Mouse (Mus musculus) heart, postnatal 36 days (tissue): ENCODE results near the gene Rps6ka4. TPM values are rescaled to one million over a fixed set of nuclear protein-coding genes. Genes with fewer than 3 reads are reported as not detected.

Experiments used
- DNase-seq, 2 experiments: peaks; one replicate each; pipeline ENCODE4 v3.0.0; 2021 to 2022
- intact Hi-C: fragments of 180-260 bp; cut with DNase I; formaldehyde crosslinking; loops from one replicate; pipeline ENCODE4 v1.15.1; 2025
- total RNA-seq, 2 experiments: library from RNA; stranded (reverse); gene quantifications; 2 replicates each; pipeline ENCODE4 v1.2.3; 2021

Gene Rps6ka4
- total RNA-seq, 2 experiments from 2014 or later: 17.4 to 19.4 TPM

DNA sequence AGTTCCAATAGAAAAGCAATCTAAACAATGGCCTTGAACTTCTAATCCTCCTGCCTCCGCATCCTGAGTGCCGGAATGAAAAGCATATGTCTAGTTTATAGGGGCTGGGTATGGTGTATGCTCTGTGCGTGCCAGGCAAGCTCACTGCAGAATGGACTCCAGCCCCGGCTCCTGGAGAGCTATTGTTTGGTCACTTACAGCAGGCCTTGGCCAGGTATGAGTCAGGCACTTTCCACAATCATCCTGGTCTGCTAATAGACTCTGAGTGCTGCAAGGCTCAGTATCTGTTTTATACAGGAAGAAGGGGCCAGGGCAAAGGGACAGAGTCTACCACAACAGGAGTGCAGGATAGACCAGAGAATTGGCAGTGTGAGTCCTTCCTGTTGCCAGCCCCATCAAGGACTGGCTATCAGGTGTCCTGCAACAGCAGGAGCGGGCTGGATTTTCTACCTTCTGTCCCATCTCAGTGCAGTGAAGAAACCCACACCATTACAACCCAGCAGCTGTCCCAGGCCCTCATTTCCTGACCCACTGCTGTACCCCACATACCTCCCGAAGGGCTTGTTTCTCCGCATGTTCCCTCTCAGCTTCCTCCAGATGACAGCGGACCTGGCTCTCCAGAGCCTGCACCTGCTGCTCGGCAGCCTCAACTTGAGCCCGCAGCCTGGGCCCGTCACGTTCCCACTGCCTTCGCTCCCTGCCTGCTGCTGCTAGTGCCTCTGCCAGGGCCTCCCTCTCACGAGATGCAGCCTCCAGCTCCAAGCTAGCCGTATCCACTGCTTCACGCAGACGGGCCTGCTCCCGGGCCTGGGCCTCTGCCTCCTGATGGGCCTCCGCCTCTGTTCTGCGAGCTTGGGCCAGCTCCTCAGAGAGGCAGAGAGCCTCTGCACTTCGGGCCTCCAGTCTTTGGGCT lies 12.2 kb upstream of the Rps6ka4 start:
- DNase-seq: no peak
- intact Hi-C loops: no loop called here

DNA sequence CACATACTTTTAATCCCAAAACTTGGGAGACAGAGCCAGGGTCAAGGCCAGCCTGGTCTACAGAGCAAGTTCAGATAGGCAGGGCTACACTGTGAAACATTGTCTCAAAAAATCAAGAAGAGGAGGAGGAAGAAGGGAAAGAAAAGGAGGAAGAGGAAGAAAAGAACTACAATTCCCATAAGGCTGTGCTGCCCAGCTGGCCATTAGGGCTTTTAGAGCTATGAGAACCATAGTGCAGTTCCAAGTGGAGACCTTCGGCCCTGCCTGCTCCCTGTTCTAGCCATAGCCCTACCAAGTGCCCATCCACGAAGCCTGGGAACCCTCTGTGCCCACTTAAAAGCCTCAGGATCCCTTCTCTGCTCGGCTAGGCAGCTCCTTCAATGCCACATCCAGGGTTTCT lies 11.1 kb upstream of the Rps6ka4 start:
- intact Hi-C loops: no loop called here

DNA sequence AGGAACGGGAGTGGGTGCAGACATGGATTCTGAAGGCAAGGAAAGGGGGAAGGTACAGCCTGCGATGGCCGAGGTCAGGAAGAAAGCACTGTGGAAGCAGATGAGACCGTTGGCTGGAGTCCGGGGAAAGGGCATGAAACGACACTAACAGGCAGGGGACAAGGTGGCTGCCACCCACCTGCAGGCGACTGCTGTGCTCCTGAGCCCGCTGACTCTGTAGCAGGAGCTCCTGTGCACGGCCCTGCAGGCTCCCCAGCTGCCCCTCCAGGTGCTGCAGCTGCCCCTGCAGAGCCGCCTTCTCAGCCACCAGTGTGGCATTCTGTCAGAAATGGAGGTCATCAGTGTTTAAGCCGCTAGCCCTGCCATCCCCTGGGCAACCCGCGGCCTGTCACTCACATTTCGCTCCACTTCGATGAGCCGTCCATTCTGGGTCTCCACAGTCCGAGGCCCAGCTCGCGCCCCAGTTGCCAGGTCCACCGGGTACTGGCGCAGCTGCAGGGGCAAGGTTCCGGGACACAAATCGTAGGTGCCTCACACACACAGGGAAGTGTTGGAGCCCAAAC lies 9.2 kb upstream of the Rps6ka4 start:
- intact Hi-C loops: no loop called here
- DNase-seq: no peak

More for the DNA sequence above, 11.1 kb upstream of the Rps6ka4 start:
- no peak for DNase-seq

DNA sequence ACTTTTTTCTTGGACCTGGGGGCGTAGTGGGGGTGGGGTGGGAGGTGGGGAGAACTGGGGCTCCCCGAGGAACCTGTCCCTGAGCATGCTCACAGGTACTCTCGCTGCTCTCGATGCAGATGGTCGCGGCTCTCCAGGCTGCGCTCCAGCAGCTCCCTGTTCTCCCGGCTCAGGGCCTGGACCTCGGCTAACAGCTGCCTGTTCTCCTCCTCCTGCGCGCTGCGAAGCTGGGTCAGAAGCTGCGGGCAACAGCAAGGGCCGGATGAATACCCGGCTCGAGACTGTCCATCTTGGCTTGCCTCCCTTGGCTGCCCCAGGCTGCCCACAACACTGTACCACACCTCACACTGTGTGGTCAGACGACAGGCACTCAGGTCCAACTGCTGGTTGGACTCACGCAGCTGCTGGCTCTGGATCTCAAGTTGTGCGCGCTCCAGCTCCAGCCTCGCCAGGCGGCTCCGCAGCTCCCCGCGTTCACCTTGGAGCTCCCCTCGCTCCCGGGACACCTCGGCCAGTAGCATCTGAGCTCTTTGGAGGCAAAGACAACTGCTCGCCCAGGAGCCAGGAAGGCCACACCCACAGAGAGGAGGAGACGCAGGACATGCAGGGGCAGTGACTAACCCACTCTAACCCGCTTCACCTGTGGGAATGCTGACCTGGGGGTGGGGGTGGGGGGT lies 7.5 kb upstream of the Rps6ka4 start:
- no peak for DNase-seq
- intact Hi-C loops: no loop called here

DNA sequence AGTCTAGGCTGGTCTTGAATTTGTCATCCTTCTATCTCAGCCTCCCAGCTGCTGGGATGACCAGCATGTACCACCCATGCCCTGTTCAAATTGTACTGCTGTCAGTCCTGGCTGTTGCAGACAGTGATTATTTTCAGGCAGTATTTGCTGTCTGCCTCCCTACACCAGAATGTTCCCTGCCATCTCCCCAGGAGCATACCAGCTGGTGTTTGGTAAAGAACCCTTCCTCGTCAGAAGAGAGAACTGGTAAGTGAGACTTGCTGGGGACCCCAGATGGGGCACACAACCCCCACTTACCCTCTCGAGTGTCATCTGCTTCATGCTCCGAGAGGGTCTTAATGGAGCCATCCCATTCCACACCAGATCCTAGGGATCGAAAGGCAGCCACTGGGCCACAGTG lies 5.6 kb upstream of the Rps6ka4 start:
- no peak for DNase-seq
- intact Hi-C loops: no loop called here

DNA sequence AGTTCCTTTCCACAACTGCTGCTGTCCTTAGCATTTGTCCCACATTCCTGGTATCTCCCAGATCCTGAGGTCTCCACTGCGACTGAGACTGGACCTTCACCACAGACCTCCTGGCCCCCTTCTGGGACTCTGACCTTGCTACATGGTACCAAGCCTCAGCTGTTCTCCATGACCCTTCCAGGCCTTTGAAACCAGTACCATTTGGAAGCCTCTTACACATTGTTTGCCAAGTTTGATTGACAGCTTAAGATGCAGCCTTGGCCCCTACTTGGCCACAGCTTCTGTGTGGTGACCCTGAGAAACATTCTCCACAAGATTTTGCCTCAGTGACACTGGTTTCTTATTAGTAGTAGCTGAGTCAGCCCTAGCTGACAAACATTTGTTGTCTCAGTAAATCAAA lies 1.9 kb upstream of the Rps6ka4 start:
- DNase-seq: no peak

DNA sequence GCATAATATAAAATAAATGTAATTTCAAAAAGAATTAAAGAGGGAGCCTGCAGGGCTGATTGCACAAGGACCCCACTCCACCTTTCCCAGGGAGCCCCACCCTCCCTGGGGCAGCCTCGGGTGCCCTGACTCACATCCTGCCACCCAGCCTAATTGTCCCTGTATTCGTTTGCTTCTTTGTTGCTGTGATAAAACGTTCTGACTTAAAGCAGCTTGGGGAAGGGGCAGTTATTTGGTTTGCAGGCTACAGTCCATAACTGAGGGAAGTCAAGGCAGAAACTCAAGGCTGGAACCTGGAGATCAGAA lies 809 bp upstream of the Rps6ka4 start:
- no peak for DNase-seq
- intact Hi-C loops: loop anchor here (2.0 kb wide), 1 partner anchor 68 kb away; the partner anchor contains the start of gene Trmt112

More for the DNA sequence above, 1.9 kb upstream of the Rps6ka4 start:
- intact Hi-C loops: no loop called here

DNA sequence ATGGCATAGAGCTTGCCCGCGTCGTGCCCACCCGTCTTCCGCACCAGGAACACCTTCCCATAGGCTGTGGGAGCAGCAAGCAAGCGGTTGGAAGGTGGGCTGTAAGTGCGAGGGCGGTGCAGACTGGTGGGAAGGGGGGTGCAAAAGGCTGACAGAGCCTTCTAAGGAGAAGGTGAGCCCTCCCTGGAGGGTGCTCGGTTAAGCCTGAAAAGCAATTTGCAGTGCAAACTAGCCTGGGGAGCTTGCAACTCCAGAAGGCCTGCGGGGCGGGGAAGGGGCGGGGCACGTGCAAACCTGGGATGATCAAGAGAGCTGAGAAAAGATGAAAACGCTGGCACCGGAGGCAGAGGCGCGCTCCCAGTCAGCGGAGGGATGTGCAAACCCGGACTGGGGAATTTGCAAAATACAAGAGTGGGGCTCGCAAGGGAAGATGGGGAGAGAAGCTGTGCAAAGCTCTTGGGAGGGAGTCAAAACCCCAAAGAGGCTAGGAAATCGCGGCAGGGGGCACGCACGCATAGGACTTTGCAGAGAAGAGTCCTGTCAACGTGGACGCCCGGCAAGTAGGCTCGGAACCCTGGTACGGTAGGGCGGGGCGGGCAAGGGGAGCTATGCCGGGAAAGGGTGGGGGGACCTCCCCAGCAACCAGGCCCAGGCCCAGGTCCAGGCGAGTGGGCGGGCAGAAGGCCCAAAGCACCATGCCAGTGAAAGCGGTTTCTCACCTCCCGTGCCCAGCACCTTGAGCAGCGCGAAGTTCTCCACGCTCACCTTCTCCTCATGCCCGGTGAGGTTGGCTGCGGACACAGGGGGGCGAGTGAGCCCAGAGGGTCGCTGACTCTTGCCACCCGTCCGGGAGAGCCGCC lies 591 bp downstream of the Rps6ka4 start:
- DNase-seq: no peak
- intact Hi-C loops: loop anchor here (2.0 kb wide), 1 partner anchor 69 kb away; the partner anchor contains the start of gene Trmt112

DNA sequence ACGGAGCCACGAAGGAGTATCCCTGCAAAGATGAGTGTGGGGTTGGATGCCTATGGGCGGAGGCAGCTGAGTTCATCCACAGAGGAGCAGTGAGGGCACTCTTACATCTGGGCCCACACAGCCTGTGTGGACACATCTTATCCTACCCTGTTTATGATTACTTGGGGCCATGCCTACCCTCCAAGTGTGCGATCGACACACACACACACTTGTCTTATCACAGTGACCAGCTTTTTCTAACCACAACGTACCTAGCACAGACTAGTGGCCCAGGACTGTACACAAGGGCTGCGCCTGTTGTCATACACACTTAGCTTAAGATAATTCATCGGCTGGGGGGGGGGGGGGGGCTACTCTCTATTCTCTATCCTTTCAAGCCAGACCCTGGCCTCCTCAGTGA lies 8.1 kb downstream of the Rps6ka4 start:
- intact Hi-C loops: no loop called here
- no peak for DNase-seq

DNA sequence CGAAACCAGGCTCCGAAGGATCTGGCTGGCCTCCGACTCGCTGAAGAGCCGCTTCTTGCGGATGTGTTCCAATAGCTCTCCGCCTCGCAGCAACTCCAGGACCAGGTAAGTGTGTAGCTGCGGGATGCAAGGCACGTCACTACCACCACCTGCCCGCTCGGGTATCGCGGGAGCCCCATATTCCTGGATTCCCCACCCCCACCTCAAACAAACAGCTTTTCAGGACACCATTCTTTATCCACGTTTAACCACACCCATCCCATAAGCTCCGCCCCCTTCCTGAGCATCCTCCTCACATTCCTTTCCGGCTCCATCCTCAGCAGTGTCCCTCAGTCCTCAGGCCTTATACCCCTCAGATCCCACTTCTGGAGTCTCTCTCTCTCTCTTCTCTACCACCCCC lies 9.1 kb downstream of the Rps6ka4 start:
- intact Hi-C loops: no loop called here

DNA sequence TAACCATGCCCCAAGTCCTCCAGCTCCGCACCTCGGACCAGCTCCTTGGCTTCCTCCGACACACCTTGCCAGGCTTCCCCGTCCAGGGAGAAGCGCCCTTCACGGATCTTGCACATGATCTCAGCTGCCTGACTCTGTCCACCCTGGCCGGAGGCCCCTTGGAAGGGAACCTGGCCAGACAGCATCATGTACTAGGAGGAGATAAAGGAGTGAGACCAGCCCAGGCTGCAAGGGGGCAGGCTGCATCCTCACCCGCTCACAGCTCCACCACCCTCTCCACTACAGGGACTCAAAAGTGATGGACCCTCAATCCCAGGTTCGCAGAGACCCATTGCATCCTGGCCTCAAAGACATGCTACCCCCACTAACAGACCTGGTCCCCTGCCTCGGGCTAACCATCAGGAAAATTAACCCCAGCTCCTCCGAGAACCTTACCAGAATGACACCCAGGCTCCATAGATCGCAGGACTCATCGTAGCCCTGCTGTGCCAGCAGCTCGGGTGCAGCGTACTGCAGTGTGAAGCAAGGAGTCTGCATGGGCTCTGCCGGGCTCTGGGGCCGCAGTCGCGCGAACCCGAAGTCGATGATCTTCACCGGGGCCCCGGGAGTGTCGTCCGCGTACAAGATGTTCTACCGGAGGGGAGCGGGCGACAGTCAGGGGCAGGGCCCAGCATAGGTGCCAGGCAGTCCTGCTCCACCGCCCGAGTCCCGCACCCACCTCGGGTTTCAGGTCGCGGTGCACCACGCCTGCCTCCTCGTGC lies 9.7 kb downstream of the Rps6ka4 start:
- DNase-seq: no peak
- intact Hi-C loops: no loop called here

More for the DNA sequence above, 9.1 kb downstream of the Rps6ka4 start:
- DNase-seq: no peak

DNA sequence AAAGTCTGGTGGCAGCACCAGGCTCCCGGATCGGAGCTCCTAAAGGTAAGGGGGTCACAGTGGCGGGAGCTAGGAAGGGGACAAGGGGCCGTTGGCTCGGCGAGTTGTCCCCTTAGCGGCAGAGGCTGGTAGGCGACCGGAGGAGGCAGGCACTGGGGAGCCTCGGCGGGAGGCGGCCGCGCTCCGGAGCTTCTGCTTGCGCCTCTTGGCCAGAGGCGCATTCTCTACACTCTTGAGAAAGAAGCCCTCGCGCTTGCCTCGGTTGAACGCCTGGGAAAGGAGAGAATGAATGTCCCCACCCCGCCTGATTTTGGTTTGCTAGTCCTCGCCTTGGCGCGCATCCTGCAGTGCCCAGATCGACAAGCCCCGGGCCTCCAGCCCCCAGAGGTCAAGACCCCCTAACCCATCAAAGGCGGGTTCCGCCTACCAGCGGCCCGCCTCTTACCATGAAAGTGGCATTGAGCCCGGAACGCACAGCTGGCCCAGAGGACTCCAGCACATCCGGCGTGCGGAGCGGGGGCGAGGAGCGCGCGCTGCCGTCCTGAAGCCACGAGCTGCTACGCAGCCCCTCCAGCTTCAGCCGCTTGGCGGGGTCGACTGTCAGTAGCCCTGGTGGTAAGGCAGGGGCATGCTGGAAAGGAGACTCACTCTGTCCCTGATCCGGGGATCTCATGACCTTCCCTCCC lies 10.4 kb downstream of the Rps6ka4 start:
- intact Hi-C loops: no loop called here
- DNase-seq: no peak

DNA sequence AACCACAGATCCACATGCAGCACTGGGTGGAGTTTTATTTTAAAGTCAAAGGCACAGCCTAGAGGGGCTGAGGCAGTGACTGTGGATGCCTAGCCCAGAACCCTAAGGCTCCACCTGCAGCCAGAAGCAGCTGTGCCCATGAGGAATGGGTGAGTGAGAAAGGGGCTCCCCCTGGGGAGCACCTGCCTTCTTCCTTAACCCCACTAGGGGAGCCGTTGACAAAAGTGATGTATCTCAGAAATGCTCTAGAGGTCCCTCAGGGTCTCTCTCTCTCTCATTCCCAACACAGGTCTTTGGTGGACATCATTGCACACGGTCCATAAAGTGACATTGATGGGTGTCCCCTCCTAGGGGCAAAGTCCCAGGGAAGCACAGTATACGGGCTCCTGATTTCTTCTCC lies 11.4 kb downstream of the Rps6ka4 start:
- intact Hi-C loops: no loop called here
- no peak for DNase-seq

DNA sequence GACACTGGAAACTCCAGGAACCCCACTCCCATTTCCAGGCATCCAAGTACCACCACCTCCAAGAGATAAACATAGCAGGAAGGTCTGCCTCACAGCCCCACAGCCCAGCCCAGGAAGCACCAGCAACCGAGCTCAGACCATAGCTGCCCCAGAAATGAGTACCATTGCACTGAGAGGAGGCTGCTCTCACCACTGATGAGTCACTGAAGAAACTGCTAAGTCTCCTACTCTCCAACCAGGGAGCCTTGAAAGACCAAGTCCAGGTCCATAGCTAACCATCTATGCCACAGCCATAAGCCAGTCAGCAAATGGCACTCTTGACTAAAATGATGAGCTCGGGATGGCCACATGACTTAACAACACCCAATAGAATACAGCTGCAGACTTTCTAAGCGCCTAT lies 13.8 kb downstream of the Rps6ka4 start:
- DNase-seq: no peak
- intact Hi-C loops: no loop called here

DNA sequence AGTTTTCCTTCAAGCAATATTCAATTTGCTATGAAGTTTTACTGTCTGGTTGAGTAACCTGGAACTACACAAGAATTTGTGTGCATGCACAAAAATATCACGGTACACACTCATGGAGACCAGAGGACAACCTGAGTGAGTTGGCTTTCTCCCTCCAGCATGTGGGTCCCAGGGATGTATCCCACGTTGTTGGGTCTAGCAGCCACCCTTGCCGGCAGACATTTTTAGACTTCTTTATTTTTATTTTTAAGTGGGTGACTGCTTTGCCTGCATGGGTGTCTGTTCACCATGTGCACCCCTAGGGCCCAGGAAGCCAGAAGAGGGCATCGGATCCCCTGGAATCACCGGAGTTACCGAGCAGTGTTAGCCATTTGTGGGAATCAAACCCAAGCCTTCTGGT lies 15.1 kb downstream of the Rps6ka4 start:
- DNase-seq: no peak
- intact Hi-C loops: no loop called here

DNA sequence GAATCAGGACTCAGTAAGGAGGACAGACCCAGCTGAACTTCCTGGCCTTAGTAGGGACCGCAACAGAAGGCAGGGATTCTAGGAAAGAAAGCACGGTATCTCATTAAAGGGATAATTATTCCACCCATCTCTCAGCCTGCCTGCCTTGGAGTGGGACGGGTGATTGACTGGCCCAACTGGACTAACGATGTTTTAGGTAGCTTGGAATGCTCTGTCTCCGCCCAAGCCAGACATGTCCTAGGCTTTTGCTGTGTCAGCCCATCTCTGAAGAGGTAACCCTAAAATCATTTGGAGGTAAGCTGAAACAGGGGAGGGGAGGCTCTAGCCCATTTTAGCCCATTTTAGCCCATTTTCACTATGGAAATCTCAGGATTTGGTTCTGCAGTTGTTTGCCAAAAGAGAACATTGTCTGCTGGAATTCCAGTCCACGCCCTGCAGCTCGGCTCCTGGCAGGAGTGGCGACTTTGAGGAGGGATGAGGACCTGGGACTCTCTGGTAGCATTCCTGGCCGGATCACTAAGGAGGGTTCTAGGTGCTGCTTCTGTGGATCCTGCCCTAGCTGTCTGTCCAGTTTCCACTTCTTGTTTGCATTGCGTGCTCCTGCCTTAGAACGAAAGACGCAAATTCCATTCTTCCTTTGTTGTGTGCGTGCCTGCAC lies 19.8 kb downstream of the Rps6ka4 start:
- intact Hi-C loops: no loop called here
- DNase-seq: no peak

DNA sequence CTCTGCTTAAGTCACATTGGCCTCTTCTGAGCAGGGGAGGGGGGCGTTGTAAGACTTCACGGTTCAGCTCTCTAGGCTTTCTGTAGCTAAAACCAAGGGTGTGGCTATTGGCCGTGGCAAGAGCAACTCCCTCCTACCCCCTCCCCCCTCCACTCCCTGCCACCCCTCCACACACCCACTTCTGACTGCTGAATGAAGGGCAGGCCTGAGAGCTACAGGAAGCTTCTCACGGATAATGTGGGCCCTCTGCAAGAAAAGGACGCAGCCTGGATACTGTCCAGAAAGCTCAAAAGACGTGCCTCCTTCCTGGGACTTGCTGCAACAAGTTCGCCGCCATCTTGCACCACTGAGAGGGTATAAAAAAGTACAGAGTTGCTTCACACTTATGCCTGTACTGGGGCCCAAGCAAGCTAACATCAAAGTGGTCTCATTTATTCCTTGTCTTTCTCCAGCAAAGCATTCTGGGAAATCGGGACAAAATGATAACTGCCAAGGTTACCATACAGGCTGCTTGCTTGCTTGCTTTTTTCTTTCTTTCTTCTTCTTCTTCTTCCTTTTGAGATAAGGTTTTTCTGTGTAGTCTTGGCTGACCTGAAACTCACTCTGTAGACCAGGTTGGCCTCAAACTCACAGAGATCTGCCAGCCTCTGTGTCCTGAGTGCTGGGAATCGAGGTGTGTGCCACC lies 21.2 kb downstream of the Rps6ka4 start:
- DNase-seq: no peak
- intact Hi-C loops: no loop called here

DNA sequence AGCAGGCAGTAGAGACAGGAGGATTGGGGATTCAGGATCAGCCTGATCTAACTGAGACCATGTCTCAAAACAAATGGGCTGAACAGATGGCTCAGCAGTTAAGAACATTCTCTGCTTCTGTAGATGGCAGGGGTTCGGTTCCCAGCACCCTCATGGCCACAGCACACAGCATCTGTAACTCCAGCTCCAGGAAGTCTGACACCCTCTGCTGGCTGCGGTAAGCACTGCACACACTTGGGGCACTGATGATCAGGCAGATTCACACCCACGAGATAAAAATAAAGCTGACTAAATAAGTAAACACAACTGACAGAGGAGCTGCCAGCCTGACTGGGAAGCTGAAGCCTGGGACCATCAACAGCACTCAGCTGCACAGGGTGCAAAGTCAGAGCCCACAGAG lies 25.5 kb downstream of the Rps6ka4 start:
- intact Hi-C loops: no loop called here
- no peak for DNase-seq
